Mouse (Mus musculus) gastrocnemius, postnatal 10 days (tissue): Measurements from ENCODE around the gene Ubc. TPM values are rescaled to one million over a fixed set of nuclear protein-coding genes. Genes with fewer than 3 reads are reported as not detected.

Experiments used
- DNase-seq: peaks from one replicate; pipeline ENCODE4 v3.0.0; 2021; ENCODE audit warnings: mixed read lengths
- total RNA-seq, 2 experiments: library from RNA; stranded (reverse); gene quantifications; 2 replicates each; pipeline ENCODE4 v1.2.3; 2021

Ubc gene
- total RNA-seq, 2 experiments from 2014 or later: 703 to 712 TPM

GRCm38 (mm10) chr5:125351057-125351456, 38.9 kb downstream of the Ubc start:
- no peak for DNase-seq

- DNase-seq: no peak
These were observed 40.6 kb downstream of the Ubc start for GRCm38 (mm10) chr5:125349391-125349790.

GRCm38 (mm10) chr5:125348487-125348886, 41.5 kb downstream of the Ubc start:
- peak; percentile 64 for DNase-seq

DNA sequence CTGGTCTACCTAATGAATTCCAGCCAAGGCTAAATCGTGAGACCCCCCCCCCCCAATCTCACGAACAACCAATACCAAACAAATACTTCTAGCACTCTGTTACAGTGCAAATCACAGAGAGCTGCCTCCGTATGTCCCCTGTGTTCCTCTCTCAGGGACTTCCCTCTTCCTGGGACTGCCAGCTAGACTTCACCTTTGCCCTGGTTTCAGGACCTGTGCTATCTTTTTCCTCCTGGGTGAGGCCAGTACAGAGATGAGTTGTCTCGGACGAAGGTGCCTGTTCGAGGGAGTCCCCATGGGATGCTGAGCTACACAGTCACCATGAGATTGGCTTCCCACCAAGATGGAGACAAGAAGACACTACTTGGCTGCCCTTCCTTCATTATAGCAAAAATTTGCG, 41.9 kb downstream of the Ubc start:
- DNase-seq: no peak

DNA sequence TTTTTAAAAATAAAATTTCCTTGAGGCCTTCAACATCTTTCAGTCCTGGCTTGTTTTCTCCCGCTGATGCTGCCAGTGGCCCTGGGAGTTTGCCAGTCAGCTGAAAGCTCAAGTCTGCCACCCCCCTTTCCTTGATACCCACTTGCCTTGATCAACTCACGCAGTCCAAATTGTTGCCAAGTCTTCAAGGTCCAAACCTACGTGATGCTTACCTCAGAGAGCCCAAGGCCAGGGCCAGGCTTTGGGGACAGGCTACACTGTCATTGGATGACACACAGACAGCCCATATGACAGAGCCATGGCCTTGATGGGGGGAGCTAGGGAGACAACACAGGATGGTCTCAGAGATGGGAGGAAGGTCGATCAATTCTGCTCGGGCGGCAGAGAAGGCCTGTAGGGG, 45.7 kb downstream of the Ubc start:
- no peak for DNase-seq

- no peak for DNase-seq
These were observed 48.4 kb downstream of the Ubc start for GRCm38 (mm10) chr5:125341459-125342090.

DNA sequence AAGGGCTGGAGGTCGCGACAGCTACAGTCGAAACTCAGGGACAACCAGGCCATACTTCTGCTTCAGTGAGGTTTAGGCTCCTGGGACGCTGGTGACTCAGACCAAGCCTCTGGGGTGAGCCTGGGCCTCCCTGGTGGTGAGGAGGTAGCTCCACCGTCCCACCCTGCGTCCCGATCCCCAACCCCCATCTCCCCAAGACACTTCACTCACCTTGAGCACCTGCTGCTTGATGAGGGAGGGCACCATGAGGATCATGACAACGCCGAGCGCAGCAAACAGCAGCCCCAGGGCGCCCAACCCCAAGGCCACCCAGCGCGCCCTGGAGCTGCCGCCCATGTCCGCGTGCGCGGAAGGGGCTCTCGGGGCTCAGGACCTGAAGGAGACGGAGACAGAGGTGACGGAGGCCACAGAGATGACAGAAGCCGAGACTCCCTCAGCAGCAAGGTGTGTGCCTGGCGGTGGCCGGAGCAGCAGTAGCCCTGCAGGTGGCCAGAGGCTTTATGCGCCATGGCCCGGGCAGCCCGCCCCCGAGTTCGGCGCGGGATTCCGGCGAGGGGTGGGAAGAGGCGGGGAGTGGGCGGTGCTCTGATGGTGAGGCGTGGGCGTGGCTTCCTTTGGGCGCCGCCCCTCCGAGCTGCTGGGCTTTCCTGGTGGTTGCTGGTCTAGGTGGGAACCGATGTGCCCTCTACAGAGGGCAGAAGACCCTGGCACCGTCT, 49.3 kb downstream of the Ubc start, which contains the start of gene Scarb1:
TSS of gene Scarb1 (minus strand) at position 548 of the 716 bp plus-strand sequence.
- peak; percentile 88 for DNase-seq

GRCm38 (mm10) chr5:125339851-125340531, 50.0 kb downstream of the Ubc start:
- DNase-seq: no peak

GRCm38 (mm10) chr5:125339108-125339751, 50.8 kb downstream of the Ubc start:
- DNase-seq: peak; percentile 33

GRCm38 (mm10) chr5:125337526-125337925, 52.5 kb downstream of the Ubc start:
- no peak for DNase-seq

- no peak for DNase-seq
These were observed 53.0 kb downstream of the Ubc start for GRCm38 (mm10) chr5:125337012-125337411.

Other genes starting within 250 kb of the Ubc start
- gene Ncor2, start 211.0 kb downstream of the Ubc start, total RNA-seq: 100 to 1,000 TPM; 116 to 123 TPM
- 10 to 100 TPM; 49.8 to 58.0 TPM for gene Scarb1, start 49.1 kb downstream of the Ubc start, total RNA-seq
- under 1 TPM; 0.19 to 0.36 TPM for gene Gm10382, start 880 bp downstream of the Ubc start, total RNA-seq
- 1 to 10 TPM; 3.7 to 4.6 TPM for gene Dhx37, start 43.9 kb upstream of the Ubc start, total RNA-seq
- gene Bri3bp, start 51.4 kb upstream of the Ubc start, total RNA-seq: 1 to 10 TPM; 7.6 to 8.0 TPM
- gene Aacs, start 85.6 kb upstream of the Ubc start, total RNA-seq: 1 to 10 TPM; 5.1 to 6.6 TPM
- under 1 TPM; 0.21 to 0.56 TPM for gene Tmem132b, start 141.6 kb upstream of the Ubc start, total RNA-seq